Mouse (Mus musculus) embryonic facial prominence, embryonic 13.5 days (tissue): ENCODE data around the gene Pofut2. TPM values are rescaled to one million over a fixed set of nuclear protein-coding genes. Genes with fewer than 3 reads are reported as not detected.
"Not testable (repeated sequence)": the region's sequence is repeated elsewhere in the genome, so short reads cannot be mapped to it uniquely, and the experiment has no call there.

Experiments
- ATAC-seq: fragments of 200-750 bp; cut with Nextera tagmentation; 2 replicates; pipeline ENCODE4 v1.8.0; 2017; ENCODE audit warnings: low read depth; ENCODE audit not compliant: insufficient number of reproducible peaks, insufficient read depth, low FRiP score, low TSS enrichment
- H3K27ac ChIP-seq: fragments of 300-500 bp; sonication (generic); 2 replicates; pipeline ENCODE4 v1.5.1; 2015; ENCODE audit warnings: moderate library complexity, mild to moderate bottlenecking, inconsistent platforms
- H3K27me3 ChIP-seq: fragments of 300-500 bp; sonication (generic); 2 replicates; pipeline ENCODE4 v1.6.1; 2015; ENCODE audit warnings: mild to moderate bottlenecking, inconsistent platforms
- H3K36me3 ChIP-seq: fragments of 300-500 bp; sonication (generic); 2 replicates; pipeline ENCODE4 v1.6.1; 2015; ENCODE audit warnings: mild to moderate bottlenecking, inconsistent platforms
- H3K4me1 ChIP-seq: fragments of 300-500 bp; sonication (generic); 2 replicates; pipeline ENCODE4 v1.6.1; 2015; ENCODE audit warnings: inconsistent platforms
- H3K4me2 ChIP-seq: fragments of 300-500 bp; sonication (generic); 2 replicates; pipeline ENCODE4 v1.6.1; 2015; ENCODE audit warnings: moderate library complexity, mild to moderate bottlenecking, inconsistent platforms
- H3K4me3 ChIP-seq: fragments of 300-500 bp; sonication (generic); 2 replicates; pipeline ENCODE4 v1.5.1; 2015; ENCODE audit warnings: mild to moderate bottlenecking, inconsistent platforms
- H3K9ac ChIP-seq: fragments of 300-500 bp; sonication (generic); 2 replicates; pipeline ENCODE4 v1.6.1; 2015; ENCODE audit warnings: mild to moderate bottlenecking, inconsistent platforms
- H3K9me3 ChIP-seq: fragments of 300-500 bp; sonication (generic); 2 replicates; pipeline ENCODE4 v1.6.1; 2016; ENCODE audit warnings: inconsistent platforms
- WGBS: fragments of 180-500 bp; shearing (Covaris S2); methylation state at CpG from one replicate; pipeline ENCODE4 v1.1.7; 2015; ENCODE audit warnings: mixed read lengths; 5-methylcytosine and 5-hydroxymethylcytosine counted together
- polyA plus RNA-seq: library from polyadenylated mRNA; unstranded; fragments of >200 nt; fragmentation: Nextera tagmentation; extraction: Ambion mirVana; gene quantifications from 2 replicates; pipeline ENCODE4 v1.2.1, GENCODE M21; 2015

Gene Pofut2
- polyA plus RNA-seq, 1 experiment from 2014 or later, result 134 TPM

DNA sequence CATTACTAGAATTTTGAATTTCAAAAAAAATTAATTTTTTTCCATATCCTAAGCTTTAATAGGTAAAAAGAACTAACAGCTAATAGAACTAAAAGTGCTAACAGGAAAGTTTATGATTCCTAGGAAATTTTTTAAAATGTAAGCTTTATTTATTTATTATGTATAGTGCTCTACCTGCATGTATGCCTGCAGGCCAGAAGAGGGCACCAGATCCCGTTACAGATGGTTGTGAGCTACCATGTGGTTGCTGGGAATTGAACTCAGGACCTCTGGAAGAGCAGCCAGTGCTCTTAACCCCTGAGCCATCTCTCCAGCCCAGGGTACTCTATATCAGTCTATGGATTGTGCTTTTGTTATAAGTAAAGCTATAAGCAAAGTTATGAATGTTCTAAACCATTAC, 23.1 kb downstream of the Pofut2 start:
- WGBS, result 67% methylated on average over 1 of the region's 1 CpGs
- H3K27ac ChIP-seq, H3K4me2 ChIP-seq, H3K9ac ChIP-seq, H3K9me3 ChIP-seq, H3K4me3 ChIP-seq, H3K36me3 ChIP-seq, ATAC-seq: not testable (repeated sequence)
- Histone ChIP-seq H3K27me3 (peaks cover 14% of the 10 kb centered on the region; the same call in 1 of the 2 replicates), H3K4me1 (peaks cover 14% of the 10 kb centered on the region)

DNA sequence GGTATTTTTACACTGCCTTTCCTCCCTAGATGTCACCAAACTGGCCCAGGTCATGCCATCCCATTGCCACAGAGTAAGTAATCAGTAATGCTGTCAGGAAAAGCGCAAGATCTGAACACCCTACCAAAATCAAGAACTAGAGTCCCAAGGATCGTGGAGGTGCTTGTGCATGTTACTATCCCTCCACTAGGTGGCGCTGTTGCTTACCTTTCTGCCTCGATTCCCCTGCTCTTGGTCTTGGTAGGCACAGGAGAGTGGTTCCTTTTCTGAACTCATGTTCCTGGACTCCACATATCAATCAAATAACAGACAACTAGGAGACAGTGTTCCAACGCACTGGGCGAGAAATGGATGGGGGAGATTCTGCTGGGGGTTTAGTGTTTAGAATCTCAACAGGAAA, 23.8 kb downstream of the Pofut2 start:
- 13% methylated on average over 6 of the region's 6 CpGs for WGBS
- Histone ChIP-seq H3K4me3 (no peak overlapping the region), H3K9ac (no peak overlapping the region), H3K4me1 (peaks cover 17% of the 10 kb centered on the region), H3K36me3 (no peaks in the 10 kb centered on the region), H3K4me2 (no peak overlapping the region), H3K27me3 (peaks cover 16% of the 10 kb centered on the region), H3K9me3 (no peaks in the 10 kb centered on the region), H3K27ac (no peak overlapping the region)
- ATAC-seq, result no peak

DNA sequence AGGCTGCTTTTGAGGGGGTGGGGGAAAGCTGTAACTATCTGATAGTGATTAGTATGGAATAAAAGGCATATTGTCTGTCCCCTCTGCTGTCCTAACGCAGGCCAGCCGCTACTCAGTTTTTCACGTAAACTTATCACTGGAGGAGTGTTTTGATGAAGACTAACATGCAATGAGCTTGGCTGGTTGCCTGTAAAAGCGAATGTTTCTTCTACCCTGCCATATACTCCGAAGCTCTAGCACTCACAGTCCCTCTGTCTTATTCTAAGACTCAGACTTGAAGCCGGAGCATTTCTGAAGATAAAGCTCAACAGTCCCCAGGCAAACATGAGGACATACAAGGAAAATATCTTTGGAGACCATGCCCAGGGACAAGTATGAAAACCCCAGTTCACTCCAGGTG, 25.8 kb downstream of the Pofut2 start:
- no peak overlapping the region for H3K4me3 ChIP-seq
- H3K9ac ChIP-seq, result no peak overlapping the region
- H3K36me3 ChIP-seq, result no peaks in the 10 kb centered on the region
- peaks cover 26% of the 10 kb centered on the region for H3K4me1 ChIP-seq
- no peak overlapping the region for H3K27ac ChIP-seq
- no peak for ATAC-seq
- H3K9me3 ChIP-seq, result no peaks in the 10 kb centered on the region
- no peak overlapping the region for H3K4me2 ChIP-seq
- H3K27me3 ChIP-seq, result peaks cover 12% of the 10 kb centered on the region
- 47% methylated on average over 6 of the region's 6 CpGs for WGBS

DNA sequence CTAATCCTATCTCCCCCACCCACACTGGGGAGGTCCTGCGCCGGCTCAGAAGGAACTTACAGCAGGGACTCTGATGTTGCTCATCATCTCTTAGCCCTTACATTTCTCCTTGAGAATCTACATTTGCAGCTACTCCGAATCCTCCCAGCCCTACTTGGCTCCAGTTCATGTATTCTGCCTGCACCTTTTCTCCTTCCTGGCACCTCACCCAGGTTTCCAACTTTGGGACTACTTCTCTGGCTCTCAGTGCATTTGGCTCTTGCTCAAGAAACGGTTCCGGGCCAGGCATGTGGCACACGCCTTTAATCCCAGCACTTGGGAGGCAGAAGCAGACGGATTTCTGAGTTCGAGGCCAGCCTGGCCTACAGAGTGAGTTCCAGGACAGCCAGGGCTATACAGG, 28.6 kb downstream of the Pofut2 start:
- Histone ChIP-seq H3K4me1 (peaks cover 35% of the 10 kb centered on the region), H3K4me3 (no peak overlapping the region)
- 79% methylated on average over 8 of the region's 8 CpGs for WGBS

DNA sequence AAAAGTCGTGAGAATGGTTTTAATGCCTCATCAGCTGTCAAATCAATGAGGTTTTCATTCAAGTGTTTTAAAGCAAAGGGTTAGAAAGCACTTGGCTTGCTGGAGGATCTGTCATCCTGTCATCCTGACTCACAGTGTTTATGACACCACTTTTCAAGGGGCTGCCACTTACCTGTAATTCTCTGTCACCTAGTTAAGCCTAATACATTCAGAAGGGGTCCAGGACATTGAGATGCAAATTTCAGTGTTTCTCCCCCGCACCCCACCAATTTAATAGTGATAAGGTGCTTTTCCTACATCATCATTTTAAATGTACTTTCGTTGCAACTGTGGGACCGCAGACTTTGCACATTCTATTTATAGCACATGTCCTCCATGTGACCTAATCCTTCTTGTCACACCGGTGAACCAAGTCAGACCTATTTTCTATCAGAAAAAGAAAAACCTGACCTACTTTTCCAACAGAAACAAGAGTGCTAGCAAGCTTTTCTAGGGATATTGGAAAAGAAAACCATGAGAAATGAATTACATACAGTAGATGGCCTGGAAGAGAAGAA, 29.7 kb downstream of the Pofut2 start:
- no peak for ATAC-seq
- peak overlapping the region; percentile 38; the same call in 1 of the 2 replicates for H3K4me2 ChIP-seq
- no peak overlapping the region for H3K9ac ChIP-seq
- H3K27ac ChIP-seq, result no peak overlapping the region
- no peaks in the 10 kb centered on the region for H3K36me3 ChIP-seq
- H3K4me3 ChIP-seq, result no peak overlapping the region
- peaks cover 14% of the 10 kb centered on the region for H3K27me3 ChIP-seq
- H3K9me3 ChIP-seq, result no peaks in the 10 kb centered on the region
- peaks cover 34% of the 10 kb centered on the region for H3K4me1 ChIP-seq
- 25% methylated on average over 5 of the region's 5 CpGs for WGBS

More for the DNA sequence above, 28.6 kb downstream of the Pofut2 start:
- H3K27me3 ChIP-seq, result peaks cover 9% of the 10 kb centered on the region
- H3K9me3 ChIP-seq, result no peaks in the 10 kb centered on the region
- H3K36me3 ChIP-seq, result no peaks in the 10 kb centered on the region
- no peak overlapping the region for H3K9ac ChIP-seq
- no peak for ATAC-seq
- no peak overlapping the region for H3K4me2 ChIP-seq
- no peak overlapping the region for H3K27ac ChIP-seq

DNA sequence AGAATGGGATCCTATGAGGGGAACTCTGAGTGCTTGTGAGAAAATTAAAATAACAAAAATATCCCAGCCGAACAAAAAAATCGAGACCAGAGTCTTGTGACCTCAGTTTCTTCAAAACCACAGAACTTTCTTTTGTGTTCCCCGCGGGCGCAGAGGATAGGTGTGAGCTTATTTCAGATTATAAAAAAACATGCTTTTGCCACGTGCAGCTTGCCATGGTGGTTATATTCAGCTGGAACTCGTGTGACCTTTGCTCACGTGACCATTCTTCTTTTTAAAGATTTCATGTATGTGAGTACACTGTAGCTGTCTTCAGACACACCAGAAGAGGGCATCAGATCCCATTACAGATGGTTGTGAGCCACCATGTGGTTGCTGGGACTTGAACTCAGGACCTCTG, 30.5 kb downstream of the Pofut2 start:
- Histone ChIP-seq H3K9ac (no peak overlapping the region), H3K27me3 (peaks cover 17% of the 10 kb centered on the region), H3K36me3 (no peaks in the 10 kb centered on the region), H3K4me3 (no peak overlapping the region), H3K4me2 (no peak overlapping the region; the same call in 1 of the 2 replicates), H3K9me3 (no peaks in the 10 kb centered on the region), H3K27ac (no peak overlapping the region), H3K4me1 (peaks cover 26% of the 10 kb centered on the region)
- no peak for ATAC-seq
- 74% methylated on average over 8 of the region's 8 CpGs for WGBS

DNA sequence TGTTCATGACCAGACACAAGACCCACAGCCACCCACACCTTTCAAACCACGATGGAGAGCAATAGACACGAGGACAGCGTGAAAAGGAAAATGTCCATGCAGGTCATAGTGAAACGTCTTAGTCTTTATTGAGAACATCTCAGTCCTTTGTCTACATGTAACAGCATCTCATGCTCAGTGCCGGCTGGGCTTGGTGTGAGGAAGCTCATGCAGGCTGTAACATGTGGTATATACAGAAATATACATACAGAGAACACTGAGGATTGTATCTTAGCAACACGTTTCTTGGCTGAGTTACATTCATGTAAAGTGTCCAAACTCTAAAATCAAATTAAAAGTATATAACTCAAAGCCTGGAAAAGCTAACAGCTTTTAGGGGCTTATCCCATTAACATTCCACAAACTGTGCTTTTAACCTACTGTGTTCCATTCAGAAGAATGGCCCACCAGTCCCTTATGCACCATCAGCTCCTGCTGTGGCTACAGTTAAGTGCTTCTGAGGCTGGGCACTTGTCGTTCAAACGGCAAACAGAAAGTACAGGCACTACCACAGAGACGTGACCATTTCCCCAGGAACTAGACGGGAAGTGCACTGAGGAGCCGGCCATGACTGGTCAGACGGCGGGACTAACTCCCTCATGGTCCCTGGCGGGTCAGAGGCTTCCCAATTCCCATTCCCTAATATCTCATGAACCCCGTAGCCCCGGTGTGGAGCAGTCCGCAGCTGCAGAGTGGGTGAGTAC, 31.8 kb downstream of the Pofut2 start:
- Histone ChIP-seq H3K27me3 (peaks cover 17% of the 10 kb centered on the region), H3K4me2 (no peak overlapping the region), H3K4me1 (peaks cover 20% of the 10 kb centered on the region), H3K36me3 (no peaks in the 10 kb centered on the region), H3K27ac (no peak overlapping the region), H3K9ac (no peak overlapping the region), H3K9me3 (no peaks in the 10 kb centered on the region), H3K4me3 (no peak overlapping the region)
- 80% methylated on average over 17 of the region's 17 CpGs for WGBS
- no peak for ATAC-seq

DNA sequence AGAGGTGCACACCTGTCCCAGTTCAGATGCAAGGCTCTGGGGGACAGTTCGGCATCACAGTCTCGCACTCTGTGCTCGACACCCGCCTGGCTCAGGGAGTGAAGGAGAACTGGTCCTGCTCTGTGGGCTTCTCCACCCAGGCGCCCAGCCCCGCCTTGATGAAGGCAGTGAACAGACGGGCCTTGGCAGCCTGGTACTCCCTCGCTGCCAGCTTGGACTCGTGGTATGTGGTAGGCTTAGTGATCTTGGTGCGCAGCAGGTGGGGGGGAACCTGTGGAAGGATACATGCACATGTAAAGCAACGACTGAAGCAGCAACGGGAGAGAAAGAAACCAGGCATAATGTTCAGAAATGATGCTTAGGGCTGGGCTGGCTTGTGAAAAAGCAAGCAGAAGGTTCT, 35.7 kb downstream of the Pofut2 start:
- Histone ChIP-seq H3K4me3 (no peak overlapping the region), H3K27me3 (peaks cover 14% of the 10 kb centered on the region; the same call in 1 of the 2 replicates)
- no peak for ATAC-seq

DNA sequence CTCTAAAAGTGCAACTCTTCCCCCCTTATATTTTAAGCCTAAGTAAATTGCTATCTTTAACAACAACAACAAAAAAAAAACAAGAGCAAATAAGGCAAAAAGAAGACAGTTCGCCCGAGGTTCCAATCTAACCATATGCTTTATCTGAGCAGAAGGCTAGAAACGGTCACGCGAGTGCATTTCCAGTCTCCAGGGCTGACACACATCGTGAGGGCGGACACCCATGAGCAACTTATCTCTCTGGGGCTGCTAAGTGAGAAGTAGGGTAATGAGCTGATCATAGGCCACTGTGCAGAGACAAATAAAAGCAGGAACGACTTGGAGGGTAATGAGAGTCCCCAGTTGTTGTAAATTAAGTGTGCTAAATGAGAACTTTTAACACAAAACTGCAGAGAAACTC, 39.6 kb downstream of the Pofut2 start:
- Histone ChIP-seq H3K9ac (no peak overlapping the region), H3K27ac (no peak overlapping the region), H3K4me3 (no peak overlapping the region), H3K36me3 (peaks cover 3% of the 10 kb centered on the region; the same call in 1 of the 2 replicates), H3K27me3 (0 out of 2 replicates have a peak, but pooled peaks cover 4% of the 10 kb centered on the region), H3K9me3 (no peaks in the 10 kb centered on the region), H3K4me2 (no peak overlapping the region), H3K4me1 (no peaks in the 10 kb centered on the region)
- no peak for ATAC-seq
- WGBS, result 85% methylated on average over 8 of the region's 8 CpGs

More for the DNA sequence above, 35.7 kb downstream of the Pofut2 start:
- Histone ChIP-seq H3K9ac (no peak overlapping the region), H3K4me1 (peaks cover 10% of the 10 kb centered on the region), H3K9me3 (no peaks in the 10 kb centered on the region), H3K36me3 (no peaks in the 10 kb centered on the region), H3K27ac (no peak overlapping the region), H3K4me2 (no peak overlapping the region)
- WGBS, result 90% methylated on average over 12 of the region's 12 CpGs

DNA sequence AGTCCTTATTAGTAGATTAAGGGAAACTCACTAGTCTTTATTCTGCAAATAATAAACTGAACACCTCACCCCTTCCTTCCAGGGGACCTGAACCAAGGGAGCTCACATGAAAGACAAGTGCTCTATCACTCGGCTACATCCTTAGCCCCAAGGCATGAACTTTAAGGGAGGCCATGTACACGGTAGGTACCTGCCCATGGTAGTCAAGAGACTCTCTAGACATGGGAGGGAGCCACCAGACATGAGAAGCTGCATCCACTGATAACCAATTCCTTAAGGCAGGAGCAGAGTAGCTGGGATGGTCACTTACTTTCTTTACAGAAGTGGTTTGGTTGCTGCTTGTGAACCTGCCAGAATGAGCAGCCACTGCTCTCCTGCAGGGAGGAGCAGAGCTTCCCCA, 40.2 kb downstream of the Pofut2 start:
- no peak for ATAC-seq
- Histone ChIP-seq H3K27me3 (no peaks in the 10 kb centered on the region), H3K4me2 (no peak overlapping the region), H3K36me3 (peaks cover 3% of the 10 kb centered on the region; the same call in 1 of the 2 replicates), H3K27ac (no peak overlapping the region), H3K9me3 (no peaks in the 10 kb centered on the region), H3K9ac (no peak overlapping the region), H3K4me1 (no peaks in the 10 kb centered on the region), H3K4me3 (no peak overlapping the region)
- WGBS, result 65% methylated on average over 2 of the region's 2 CpGs

DNA sequence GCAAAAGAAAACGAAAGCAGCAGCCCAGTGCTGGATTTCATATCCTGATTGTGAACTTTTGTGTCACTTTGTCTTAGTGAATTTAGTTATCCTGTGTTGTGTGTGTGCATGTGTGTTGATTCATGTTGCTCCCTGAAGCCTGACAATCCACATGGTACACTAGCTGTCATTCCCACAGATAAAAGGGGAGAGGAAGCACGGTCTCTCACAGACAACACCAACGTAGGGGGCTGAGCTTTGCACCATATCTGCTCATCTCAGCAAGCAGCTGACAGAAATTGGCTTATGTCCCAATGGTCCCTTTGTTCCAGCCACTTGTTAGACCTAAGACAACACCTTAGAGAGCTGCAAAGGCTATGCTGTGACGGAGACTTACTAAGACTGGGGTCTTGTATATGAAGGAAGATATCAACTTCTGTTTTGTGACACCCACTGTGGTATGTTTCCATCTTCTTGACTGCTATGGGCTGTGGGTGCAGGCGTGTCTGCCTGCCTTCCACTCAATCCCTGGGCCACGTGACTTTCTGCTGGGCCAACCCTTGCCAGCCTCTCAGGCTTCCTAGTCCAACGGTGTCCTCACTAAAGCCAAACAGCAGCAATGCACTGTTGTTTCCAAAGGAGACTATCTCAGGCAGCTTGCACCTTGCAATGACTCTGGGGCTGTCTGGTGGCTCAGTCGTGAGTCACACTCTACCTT, 41.4 kb downstream of the Pofut2 start:
- H3K27ac ChIP-seq, result no peak overlapping the region
- H3K4me3 ChIP-seq, result no peak overlapping the region
- no peaks in the 10 kb centered on the region for H3K9me3 ChIP-seq
- H3K4me2 ChIP-seq, result no peak overlapping the region
- WGBS, result 85% methylated on average over 8 of the region's 8 CpGs
- no peak for ATAC-seq
- H3K27me3 ChIP-seq, result no peaks in the 10 kb centered on the region
- H3K36me3 ChIP-seq, result peaks cover 3% of the 10 kb centered on the region; the same call in 1 of the 2 replicates
- 0 out of 2 replicates have a peak, but pooled peaks cover 3% of the 10 kb centered on the region for H3K4me1 ChIP-seq
- no peak overlapping the region for H3K9ac ChIP-seq
